Mouse (Mus musculus): ENCODE data around the gene Ttc23. TPM values are rescaled to one million over a fixed set of nuclear protein-coding genes. Genes with fewer than 3 reads are reported as not detected.

Gene Ttc23
- polyA plus RNA-seq, 2 experiments, result 3.0 to 3.7 TPM

- Histone ChIP-seq H3K27ac (no peak overlapping the region), H3K9me3 (ENCODE audit: control insufficient read depth, low read length) (no peaks in the 10 kb centered on the region), H3K36me3 (replicated peaks; ENCODE audit: control insufficient read depth, insufficient read depth, low read depth) (no peaks in the 10 kb centered on the region), H3K9ac (replicated peaks) (no peak overlapping the region), H3K27me3 (ENCODE audit: control insufficient read depth, insufficient read depth, low read length) (no peaks in the 10 kb centered on the region), H3K4me2 (ENCODE audit: low read depth) (peak overlapping the region; percentile 53), H3K4me3 (ENCODE audit: insufficient read depth in 1 of 2, low read depth in 2 of 2, low read length in 2 of 2) (0 out of 4 replicates have a peak overlapping the region, but pooled peaks of 1 of the 2 experiments have one; percentile 7), H3K4me1 (replicated peaks; ENCODE audit: control insufficient read depth in 2 of 2, insufficient read depth in 2 of 2, low read length in 1 of 2) (no peaks in the 10 kb centered on the region)
- 7% methylated on average over 12 of the region's 13 CpGs for WGBS (ENCODE audit: insufficient replicate concordance)
- ATAC-seq (ENCODE audit: insufficient read depth) (no peak), DNase-seq (ENCODE audit: low read depth in 3 of 3, low spot score in 3 of 3) (no peak)
- no peak for TF ChIP-seq EP300 (IDR thresholded peaks at IDR 0.05; ENCODE audit: low read depth)
- TF ChIP-seq CTCF (IDR thresholded peaks at IDR 0.05; ENCODE audit: low read depth), result no peak
Measured at GRCm38 (mm10) chr7:67803857-67804215, 156.6 kb downstream of the Ttc23 start.

Small RNA genes within 50 kb of the gene (microRNA-seq; reads per million reads assigned to microRNA genes)
- not detected for gene Gm23844

Other genes with a start within 250 kb of the Ttc23 start
- gene Lrrc28, start 2.1 kb upstream of the Ttc23 start, polyA plus RNA-seq (2012; rRNA removed), result 4.6 and 5.0 TPM in 2 replicates
- 10.1 and 11.3 TPM in 2 replicates for gene Lrrc28, start 2.1 kb upstream of the Ttc23 start, polyA plus RNA-seq (2014; fragmentation: Nextera tagmentation; extraction: Ambion mirVana)
- 0.03 TPM in 2 replicates for gene Synm, start 112.3 kb downstream of the Ttc23 start, polyA plus RNA-seq (2012; rRNA removed)
- 0.05 TPM in 2 replicates for gene Synm, start 112.3 kb downstream of the Ttc23 start, polyA plus RNA-seq (2014; fragmentation: Nextera tagmentation; extraction: Ambion mirVana)

Measured in liver, embryonic 14.5 days (tissue).